Comparison of ENCODE assay signal across 9 mouse cellular contexts in genomic region chr13:75798413-75799302, GRCm38 (mm10). TPM values are rescaled to one million over a fixed set of nuclear protein-coding genes. Genes with fewer than 3 reads are reported as not detected.
DNase-seq lines count a peak whose midpoint lies in the region; ATAC-seq lines count a peak whose summit lies in the region.
"Had no signal": no experiment of that assay in that cellular context is flagged by ENCODE, and none has a peak within 500 bp of the region (broad histone marks: within the 10 kb centered on the region; RNA-seq: fewer than 3 reads in every experiment).

No protein-coding gene starts in this region.

- no peaks in the 10 kb centered on the region for H3K4me1 ChIP-seq in kidney, embryonic 16.5 days (ENCODE audit: insufficient read depth, low read length)
- H3K4me1 ChIP-seq in hindbrain, embryonic 14.5 days (replicated peaks; ENCODE audit: control insufficient read depth, insufficient read depth, low read length): no peaks in the 10 kb centered on the region

- intact Hi-C loops in heart, postnatal 14 days (cut with DNase I): loop anchor here (10.0 kb wide), 1 partner anchor 294 kb away; no protein-coding TSS in a partner anchor

- H3K27me3 ChIP-seq in kidney, embryonic 16.5 days (ENCODE audit: insufficient read depth, low read length): no peaks in the 10 kb centered on the region
- no peaks in the 10 kb centered on the region for H3K27me3 ChIP-seq in hindbrain, embryonic 14.5 days (ENCODE audit: control insufficient read depth, insufficient read depth, low read length)

- H3K4me2 ChIP-seq in kidney, embryonic 16.5 days (replicated peaks; ENCODE audit: low read depth, low read length): no peak overlapping the region
- H3K4me2 ChIP-seq in hindbrain, embryonic 14.5 days (replicated peaks): no peak overlapping the region

- H3K36me3 ChIP-seq in kidney, embryonic 16.5 days (ENCODE audit: insufficient read depth, low read length): no peaks in the 10 kb centered on the region
- H3K36me3 ChIP-seq in hindbrain, embryonic 14.5 days (replicated peaks; ENCODE audit: control insufficient read depth, insufficient read depth): no peaks in the 10 kb centered on the region

- H3K9ac ChIP-seq in kidney, embryonic 16.5 days (replicated peaks; ENCODE audit: low read length): no peak overlapping the region
- H3K9ac ChIP-seq in hindbrain, embryonic 14.5 days: no peak overlapping the region
- H3K9ac ChIP-seq: lung, embryonic 14.5 days had no signal

- no peak overlapping the region for H3K27ac ChIP-seq in kidney, embryonic 16.5 days (ENCODE audit: low read length)
- H3K27ac ChIP-seq in hindbrain, embryonic 14.5 days: no peak overlapping the region

- DNase-seq in kidney, adult 11 months: peak; percentile 42
- peak; percentile 63 for DNase-seq in Muller cell, postnatal 12 days (ENCODE audit: inconsistent ontology term)
- peak; percentile 13 to 24 for DNase-seq in heart, postnatal 14 days
- no peak for DNase-seq in left cerebral cortex, adult 9 months (ENCODE audit: low spot score in 2 of 2)
- DNase-seq in hindbrain, embryonic 14.5 days (ENCODE audit: low spot score): no peak

- no peak overlapping the region for H3K4me3 ChIP-seq in kidney, embryonic 16.5 days (ENCODE audit: low read length)
- no peak overlapping the region for H3K4me3 ChIP-seq in hindbrain, embryonic 14.5 days (replicated peaks; ENCODE audit: low read length)

- ATAC-seq in kidney, embryonic 16.5 days (ENCODE audit: low FRiP score, low TSS enrichment): no peak
- ATAC-seq in megakaryocyte, adult 5-6 weeks (ENCODE audit: poor library complexity, severe bottlenecking): peak; percentile 20
- ATAC-seq in inflammation-experienced regulatory T-cells, adult 6 months: no peak
- ATAC-seq in hindbrain, embryonic 14.5 days (ENCODE audit: low FRiP score): no peak

- H3K9me3 ChIP-seq in kidney, embryonic 16.5 days (ENCODE audit: low read length): no peaks in the 10 kb centered on the region
- no peaks in the 10 kb centered on the region for H3K9me3 ChIP-seq in hindbrain, embryonic 14.5 days (ENCODE audit: control insufficient read depth, low read length)

- 70% methylated on average over 7 of the region's 7 CpGs for WGBS in kidney, embryonic 16.5 days
- 73% methylated on average over 7 of the region's 7 CpGs for WGBS in hindbrain, embryonic 14.5 days

RNA-seq across cellular contexts. Expression of gene Glrx, which starts 41.0 kb away (rescaled TPM):
- 40.7 and 44.7 TPM in 2 replicates for polyA plus RNA-seq in kidney, embryonic 16.5 days (2015; fragmentation: Nextera tagmentation; extraction: Ambion mirVana)
- 10 to 100 TPM; 54.1 to 55.2 TPM for total RNA-seq in heart, postnatal 14 days (2021)
- 272 and 276 TPM in 2 replicates for total RNA-seq in megakaryocyte, adult 5-6 weeks (2015)
- 147 and 155 TPM in 2 replicates for total RNA-seq in megakaryocyte, adult 5-6 weeks (2017)
- polyA plus RNA-seq in inflammation-experienced regulatory T-cells, adult 6 months (2017; shearing (Covaris generic)): 100 to 1,000 TPM; 230 to 500 (median 245) TPM
- 76.1 and 78.5 TPM in 2 replicates for polyA plus RNA-seq in hindbrain, embryonic 14.5 days (2014; fragmentation: Nextera tagmentation; extraction: Ambion mirVana)

Comparison
In these comparisons a context has a peak if more than half of its experiments do, and no peak if none do; other contexts are left out.
1. DNase-seq: peak in kidney, adult 11 months (single experiment), Muller cell, postnatal 12 days (single experiment) and heart, postnatal 14 days (2 of 2); none in left cerebral cortex, adult 9 months (0 of 2) and hindbrain, embryonic 14.5 days (single experiment).